Mouse (Mus musculus): ENCODE measurements at regions not wholly inside any gene's neighbourhood (a gene's known extent, or its start where the extent isn't known, plus 50 kb on each side); places are given as distances from the start of the nearest gene placed in this dataset.

- no peak overlapping the region for H3K27ac ChIP-seq
- ATAC-seq (ENCODE audit: insufficient read depth, low FRiP score, low read depth) = no peak
- WGBS = 58% methylated on average over 5 of the region's 5 CpGs
- H3K27me3 ChIP-seq (replicated peaks) = no peaks in the 10 kb centered on the region
- H3K4me2 ChIP-seq = no peak overlapping the region
- H3K9ac ChIP-seq = no peak overlapping the region
- no peaks in the 10 kb centered on the region for H3K4me1 ChIP-seq
- H3K9me3 ChIP-seq = no peaks in the 10 kb centered on the region
- no peaks in the 10 kb centered on the region for H3K36me3 ChIP-seq
- H3K4me3 ChIP-seq (replicated peaks) = no peak overlapping the region
Observed at GRCm38 (mm10) chr12:118438882-118439281, 137.6 kb upstream of the Sp4 start.

DNA sequence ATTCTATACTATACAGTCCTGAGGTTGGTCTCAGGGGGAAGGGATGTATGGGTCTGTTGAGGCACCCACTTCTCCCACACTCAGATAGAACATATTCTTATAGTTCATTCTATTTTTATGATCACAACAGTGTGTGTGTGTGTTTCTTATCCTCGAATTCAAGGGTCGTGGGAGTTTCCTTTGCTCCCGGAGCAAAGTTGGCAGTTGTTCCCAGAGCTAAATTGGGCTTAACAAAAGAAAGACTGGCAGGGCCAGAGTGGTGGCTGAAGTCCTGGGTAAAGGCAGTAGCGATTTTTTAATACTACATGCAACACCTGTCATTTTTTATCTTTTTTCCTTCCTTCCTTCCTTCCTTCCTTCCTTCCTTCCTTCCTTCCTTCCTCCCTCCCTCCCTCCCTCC is 131.5 kb upstream of the Sp4 start:
- H3K4me1 ChIP-seq = no peaks in the 10 kb centered on the region
- H3K27ac ChIP-seq = no peak overlapping the region
- H3K4me2 ChIP-seq = no peak overlapping the region
- ATAC-seq (ENCODE audit: insufficient read depth, low FRiP score, low read depth) = no peak
- no peaks in the 10 kb centered on the region for H3K27me3 ChIP-seq (replicated peaks)
- no peaks in the 10 kb centered on the region for H3K36me3 ChIP-seq
- H3K4me3 ChIP-seq (replicated peaks) = no peak overlapping the region
- H3K9ac ChIP-seq = no peak overlapping the region
- WGBS = 68% methylated on average over 4 of the region's 4 CpGs
- H3K9me3 ChIP-seq = no peaks in the 10 kb centered on the region

DNA sequence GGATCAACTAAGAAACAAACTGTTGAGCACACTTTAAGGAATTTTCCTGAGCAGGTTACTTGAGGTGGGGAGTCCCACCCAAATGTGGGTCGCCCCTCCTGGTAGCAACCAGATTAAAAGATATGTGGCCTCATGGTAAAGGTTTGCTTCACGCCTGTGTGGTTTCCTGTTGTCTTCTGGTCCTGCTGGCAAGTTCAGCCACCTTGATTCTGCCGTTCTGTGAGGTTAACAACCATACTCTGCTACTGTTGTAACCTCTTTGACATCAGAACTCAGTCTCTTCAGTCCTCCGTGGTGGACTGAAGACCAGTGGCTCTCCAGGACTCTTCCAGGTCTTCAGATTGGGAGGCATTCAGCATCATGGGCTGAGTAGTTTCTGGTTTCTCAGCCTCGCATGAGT is 127.1 kb upstream of the Sp4 start:
- H3K27me3 ChIP-seq (replicated peaks) = no peaks in the 10 kb centered on the region
- ATAC-seq (ENCODE audit: insufficient read depth, low FRiP score, low read depth) = no peak
- no peaks in the 10 kb centered on the region for H3K36me3 ChIP-seq

GRCm38 (mm10) chr12:118415956-118416355 is 114.7 kb upstream of the Sp4 start:
- H3K4me1 ChIP-seq = no peaks in the 10 kb centered on the region
- no peaks in the 10 kb centered on the region for H3K36me3 ChIP-seq
- no peaks in the 10 kb centered on the region for H3K9me3 ChIP-seq
- H3K9ac ChIP-seq = no peak overlapping the region
- H3K27ac ChIP-seq = no peak overlapping the region
- no peaks in the 10 kb centered on the region for H3K27me3 ChIP-seq (replicated peaks)
- no peak overlapping the region for H3K4me2 ChIP-seq
- 74% methylated on average over 1 of the region's 1 CpGs for WGBS
- ATAC-seq (ENCODE audit: insufficient read depth, low FRiP score, low read depth) = no peak
- H3K4me3 ChIP-seq (replicated peaks) = no peak overlapping the region

More for the DNA sequence above, 127.1 kb upstream of the Sp4 start:
- no peak overlapping the region for H3K4me2 ChIP-seq
- WGBS = 66% methylated on average over 5 of the region's 5 CpGs
- no peaks in the 10 kb centered on the region for H3K4me1 ChIP-seq
- H3K4me3 ChIP-seq (replicated peaks) = no peak overlapping the region
- H3K9ac ChIP-seq = no peak overlapping the region
- H3K27ac ChIP-seq = no peak overlapping the region
- H3K9me3 ChIP-seq = no peaks in the 10 kb centered on the region

GRCm38 (mm10) chr12:118411767-118412430 is 110.7 kb upstream of the Sp4 start:
- H3K9ac ChIP-seq = no peak overlapping the region
- H3K4me3 ChIP-seq (replicated peaks) = no peak overlapping the region
- no peak for ATAC-seq (ENCODE audit: insufficient read depth, low FRiP score, low read depth)
- no peaks in the 10 kb centered on the region for H3K9me3 ChIP-seq
- no peaks in the 10 kb centered on the region for H3K36me3 ChIP-seq
- H3K4me1 ChIP-seq = no peaks in the 10 kb centered on the region
- 32% methylated on average over 7 of the region's 7 CpGs for whole genome bisulfite sequencing
- H3K27ac ChIP-seq = no peak overlapping the region
- H3K27me3 ChIP-seq (replicated peaks) = no peaks in the 10 kb centered on the region
- no peak overlapping the region for H3K4me2 ChIP-seq

DNA sequence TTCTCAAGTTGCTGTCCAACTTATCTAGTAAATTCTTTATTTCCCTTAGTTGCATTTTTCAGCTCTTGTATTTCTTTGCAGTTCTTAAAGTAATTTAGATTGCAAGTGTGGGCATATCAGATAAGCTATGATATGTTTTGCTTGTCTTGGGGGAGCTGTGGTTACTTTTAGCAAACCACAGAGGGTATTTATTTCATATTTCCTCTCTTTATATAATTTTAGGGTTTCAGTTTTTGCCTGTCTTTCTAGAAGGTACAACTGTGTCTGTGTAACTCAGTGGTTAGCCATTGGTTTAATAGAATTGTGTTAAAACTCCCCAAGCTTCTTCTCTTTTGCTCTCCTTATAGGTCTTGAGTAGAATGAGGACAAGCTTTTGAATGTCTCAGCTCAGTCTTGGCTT is 109.7 kb upstream of the Sp4 start:
- H3K9ac ChIP-seq = no peak overlapping the region
- H3K4me2 ChIP-seq = no peak overlapping the region
- H3K27me3 ChIP-seq (replicated peaks) = no peaks in the 10 kb centered on the region
- H3K4me1 ChIP-seq = no peaks in the 10 kb centered on the region
- H3K9me3 ChIP-seq = no peaks in the 10 kb centered on the region
- H3K4me3 ChIP-seq (replicated peaks) = no peak overlapping the region
- H3K27ac ChIP-seq = no peak overlapping the region
- no peaks in the 10 kb centered on the region for H3K36me3 ChIP-seq
- no peak for ATAC-seq (ENCODE audit: insufficient read depth, low FRiP score, low read depth)

DNA sequence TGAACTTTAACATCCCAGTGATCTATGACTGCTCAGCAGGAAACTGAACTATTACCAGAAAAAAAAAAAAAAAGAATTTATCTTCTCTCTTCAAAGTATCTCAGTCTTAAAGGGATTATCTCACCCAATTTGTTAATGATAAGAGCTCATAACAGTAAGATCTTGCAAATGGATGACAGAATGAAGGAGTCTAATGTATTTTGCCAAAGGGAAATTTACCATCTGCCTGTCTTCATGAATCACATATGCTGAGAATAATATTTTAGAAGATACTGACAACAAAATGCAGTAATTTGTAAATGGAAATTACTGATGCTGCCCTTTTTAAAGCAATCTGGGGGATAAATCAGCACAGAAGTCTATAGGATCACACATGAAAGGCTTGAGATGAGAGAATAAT is 103.9 kb upstream of the Sp4 start:
- Histone ChIP-seq H3K4me2 (no peak overlapping the region), H3K27me3 (replicated peaks) (no peaks in the 10 kb centered on the region), H3K27ac (no peak overlapping the region), H3K4me3 (replicated peaks) (no peak overlapping the region), H3K36me3 (no peaks in the 10 kb centered on the region), H3K9ac (no peak overlapping the region), H3K4me1 (no peaks in the 10 kb centered on the region), H3K9me3 (no peaks in the 10 kb centered on the region)
- ATAC-seq (ENCODE audit: insufficient read depth, low FRiP score, low read depth) = no peak

DNA sequence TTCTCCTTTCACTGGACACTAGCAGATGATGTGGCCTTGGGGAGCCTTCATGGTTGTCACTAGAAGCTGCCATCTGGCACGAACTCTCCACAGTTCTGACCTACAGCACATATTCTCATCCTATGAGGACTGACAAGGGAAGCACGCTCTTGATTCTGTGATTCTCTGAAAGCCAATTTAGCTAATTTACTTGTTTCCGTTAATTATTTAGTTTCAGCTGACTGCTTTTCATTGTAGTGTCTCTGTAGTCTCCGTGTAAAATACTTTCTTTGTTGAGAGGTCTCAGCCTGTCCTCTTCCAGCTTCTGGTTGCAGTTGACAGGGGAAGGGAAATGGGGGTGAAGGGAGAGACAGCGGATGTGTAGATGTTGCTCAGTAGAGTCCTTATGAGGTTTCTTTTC is 102.9 kb upstream of the Sp4 start:
- no peak overlapping the region for H3K4me3 ChIP-seq (replicated peaks)
- no peak overlapping the region for H3K4me2 ChIP-seq
- H3K27me3 ChIP-seq (replicated peaks) = no peaks in the 10 kb centered on the region
- H3K4me1 ChIP-seq = no peaks in the 10 kb centered on the region
- H3K9ac ChIP-seq = no peak overlapping the region
- no peaks in the 10 kb centered on the region for H3K36me3 ChIP-seq
- no peak overlapping the region for H3K27ac ChIP-seq
- no peak for ATAC-seq (ENCODE audit: insufficient read depth, low FRiP score, low read depth)
- no peaks in the 10 kb centered on the region for H3K9me3 ChIP-seq
- 67% methylated on average over 5 of the region's 5 CpGs for WGBS

DNA sequence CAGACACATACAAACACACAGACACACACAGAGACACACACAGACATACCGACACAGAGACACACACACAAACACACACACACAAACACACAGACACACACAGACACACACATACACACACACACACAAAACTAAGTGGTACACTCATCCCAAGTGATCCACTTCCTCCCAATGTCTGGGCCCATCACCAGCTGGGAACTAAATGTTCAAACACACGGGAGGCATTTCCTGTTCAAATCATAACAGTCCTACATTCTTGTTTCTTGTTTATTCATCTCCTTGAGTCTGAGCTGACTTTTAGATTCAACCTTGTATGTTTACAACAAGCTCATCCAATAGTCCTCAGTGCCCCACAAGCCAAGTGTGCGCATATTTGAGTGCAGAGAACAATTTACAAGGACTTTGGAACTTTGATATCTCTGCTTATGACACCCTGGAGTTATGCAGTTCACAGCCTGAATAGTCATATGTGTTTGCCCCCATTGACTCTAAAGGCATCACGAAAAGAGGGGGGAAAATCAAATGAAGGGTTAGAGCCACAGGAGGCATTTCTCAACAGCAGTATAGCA is 102.4 kb upstream of the Sp4 start:
- no peak for ATAC-seq (ENCODE audit: insufficient read depth, low FRiP score, low read depth)

DNA sequence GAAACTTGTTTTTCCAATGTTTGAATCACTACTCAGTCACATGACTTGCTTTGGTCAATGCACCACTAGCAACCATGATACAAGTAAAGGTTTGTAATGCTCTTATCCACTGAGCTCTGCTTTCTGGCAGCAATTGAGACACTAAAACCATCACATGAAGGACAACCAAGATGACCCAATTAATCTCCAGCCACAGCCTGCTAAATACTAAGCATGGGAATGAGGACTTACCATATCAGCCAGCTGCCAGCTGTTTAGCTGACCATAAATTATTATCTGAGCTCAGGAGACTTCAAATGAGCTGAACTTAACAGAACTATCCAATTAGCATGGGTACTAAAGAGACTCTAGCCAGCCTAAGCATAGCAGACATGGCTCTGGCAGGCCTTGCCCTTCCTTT is 100.1 kb upstream of the Sp4 start:
- no peak overlapping the region for H3K27ac ChIP-seq

More for the DNA sequence above, 102.4 kb upstream of the Sp4 start:
- Histone ChIP-seq H3K36me3 (no peaks in the 10 kb centered on the region), H3K4me1 (no peaks in the 10 kb centered on the region), H3K4me2 (no peak overlapping the region), H3K27ac (no peak overlapping the region), H3K9ac (no peak overlapping the region), H3K4me3 (replicated peaks) (no peak overlapping the region), H3K9me3 (no peaks in the 10 kb centered on the region), H3K27me3 (replicated peaks) (no peaks in the 10 kb centered on the region)
- 61% methylated on average over 4 of the region's 4 CpGs for WGBS

DNA sequence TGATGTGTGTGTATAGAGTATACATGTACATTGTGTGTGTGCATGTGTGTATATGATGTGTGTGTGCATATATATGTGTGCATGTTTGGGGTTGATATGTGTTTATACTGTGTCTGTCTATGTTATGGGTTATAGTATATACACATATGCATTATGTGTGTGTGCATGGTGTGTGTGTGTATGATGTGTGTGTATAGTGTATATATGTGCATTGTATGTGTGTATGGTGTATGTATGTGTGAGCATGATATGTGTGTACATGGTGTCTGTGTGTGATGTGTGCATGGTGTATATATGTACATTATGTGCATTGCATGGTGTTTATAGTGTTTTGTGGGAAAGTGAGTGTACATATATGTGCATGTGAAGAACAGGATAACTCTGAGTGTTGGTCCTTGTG is 90.4 kb upstream of the Sp4 start:
- H3K27ac ChIP-seq = no peak overlapping the region
- no peak overlapping the region for H3K4me2 ChIP-seq
- no peaks in the 10 kb centered on the region for H3K36me3 ChIP-seq
- H3K4me1 ChIP-seq = no peaks in the 10 kb centered on the region
- H3K9me3 ChIP-seq = no peaks in the 10 kb centered on the region
- H3K27me3 ChIP-seq (replicated peaks) = no peaks in the 10 kb centered on the region
- no peak overlapping the region for H3K4me3 ChIP-seq (replicated peaks)
- no peak overlapping the region for H3K9ac ChIP-seq
- no peak for ATAC-seq (ENCODE audit: insufficient read depth, low FRiP score, low read depth)

More for the DNA sequence above, 100.1 kb upstream of the Sp4 start:
- H3K9me3 ChIP-seq = no peaks in the 10 kb centered on the region
- H3K4me2 ChIP-seq = no peak overlapping the region
- no peaks in the 10 kb centered on the region for H3K27me3 ChIP-seq (replicated peaks)
- no peak for ATAC-seq (ENCODE audit: insufficient read depth, low FRiP score, low read depth)
- H3K4me3 ChIP-seq (replicated peaks) = no peak overlapping the region
- no peaks in the 10 kb centered on the region for H3K36me3 ChIP-seq
- H3K9ac ChIP-seq = no peak overlapping the region
- H3K4me1 ChIP-seq = no peaks in the 10 kb centered on the region

DNA sequence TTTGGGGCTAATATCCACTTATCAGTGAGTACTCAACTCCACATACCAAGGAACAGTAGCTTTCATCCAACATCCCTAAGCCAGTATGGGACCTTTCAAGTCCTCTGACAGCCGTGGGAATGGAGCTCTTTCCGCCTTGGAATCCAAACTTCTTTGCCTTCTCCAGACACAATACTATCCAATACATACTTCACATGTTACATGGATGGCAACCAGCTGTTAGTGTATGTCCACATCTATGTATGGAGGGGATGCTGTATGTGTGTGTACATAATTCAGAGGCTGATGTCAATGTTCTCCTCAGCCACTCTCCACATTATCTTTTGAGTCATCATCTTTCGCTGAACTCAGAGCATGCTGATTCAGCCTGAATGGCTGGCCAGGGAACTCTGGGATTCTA is 79.8 kb upstream of the Sp4 start:
- no peak overlapping the region for H3K27ac ChIP-seq
- no peak overlapping the region for H3K4me2 ChIP-seq
- no peak overlapping the region for H3K4me3 ChIP-seq (replicated peaks)
- no peaks in the 10 kb centered on the region for H3K27me3 ChIP-seq (replicated peaks)
- no peak; the same call in 1 of the 2 replicates for ATAC-seq (ENCODE audit: insufficient read depth, low FRiP score, low read depth)
- no peak overlapping the region for H3K9ac ChIP-seq
- H3K36me3 ChIP-seq = no peaks in the 10 kb centered on the region
- WGBS = 83% methylated on average over 3 of the region's 3 CpGs
- no peaks in the 10 kb centered on the region for H3K4me1 ChIP-seq
- H3K9me3 ChIP-seq = no peaks in the 10 kb centered on the region

DNA sequence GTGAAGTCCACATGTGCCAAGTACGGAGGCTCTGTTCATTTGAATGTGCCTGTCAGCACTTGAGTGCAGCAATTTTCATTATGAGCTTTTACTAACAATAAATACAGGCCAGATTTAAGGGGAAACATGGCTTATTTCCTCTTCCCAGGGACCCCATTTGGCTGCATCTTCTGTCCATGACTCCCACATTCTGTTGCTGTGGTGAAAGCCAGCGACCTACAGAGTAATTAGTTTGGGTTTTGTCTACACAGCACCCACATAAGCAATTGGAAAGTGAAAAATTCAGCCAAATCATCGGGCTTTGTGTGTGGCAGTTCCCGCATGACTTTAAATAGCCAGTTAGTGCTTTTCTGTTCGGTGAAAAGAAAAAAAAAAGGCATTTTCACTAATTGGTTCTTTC is 76.7 kb upstream of the Sp4 start:
- Histone ChIP-seq H3K4me3 (replicated peaks) (no peak overlapping the region), H3K36me3 (no peaks in the 10 kb centered on the region), H3K9ac (no peak overlapping the region), H3K27ac (no peak overlapping the region), H3K4me2 (no peak overlapping the region), H3K9me3 (no peaks in the 10 kb centered on the region), H3K4me1 (no peaks in the 10 kb centered on the region), H3K27me3 (replicated peaks) (no peaks in the 10 kb centered on the region)
- WGBS = 80% methylated on average over 5 of the region's 5 CpGs
- no peak for ATAC-seq (ENCODE audit: insufficient read depth, low FRiP score, low read depth)

All from stomach, embryonic 15.5 days (tissue).